Mouse (Mus musculus) cortical plate, adult 2 months (tissue): ENCODE measurements around the gene Polr2g. TPM values are rescaled to one million over a fixed set of nuclear protein-coding genes. Genes with fewer than 3 reads are reported as not detected.

Source experiments
- H3K27ac ChIP-seq: fragments of 200-500 bp; 2 replicates; pipeline ENCODE4 v1.5.1; 2012; ENCODE audit warnings: low read length, control low read depth, inconsistent platforms; ENCODE audit not compliant: insufficient read depth
- H3K4me1 ChIP-seq: fragments of 200-500 bp; 2 replicates; pipeline ENCODE4 v1.6.1; 2011; ENCODE audit warnings: low read length; ENCODE audit not compliant: control insufficient read depth, insufficient read depth
- H3K4me3 ChIP-seq: fragments of 200-500 bp; 2 replicates; pipeline ENCODE4 v1.5.1; 2011; ENCODE audit warnings: mild to moderate bottlenecking, low read length, control low read depth; ENCODE audit not compliant: insufficient read depth
- CTCF ChIP-seq: fragments of 200-500 bp; IDR thresholded peaks from 2 replicates; pipeline ENCODE4 v1.5.1; 2011; ENCODE audit warnings: mild to moderate bottlenecking, control low read depth, low read length; ENCODE audit not compliant: insufficient read depth; ENCODE audit errors: extremely low read depth
- POLR2A ChIP-seq: fragments of 200-500 bp; IDR thresholded peaks from 2 replicates; pipeline ENCODE4 v1.6.1; 2011; ENCODE audit warnings: mild to moderate bottlenecking, low read length, control low read depth; ENCODE audit not compliant: insufficient read depth; ENCODE audit errors: extremely low read depth
- polyA plus RNA-seq: library from polyadenylated mRNA; depleted of rRNA; stranded (reverse); fragments of >200 nt; gene quantifications from 2 replicates; pipeline ENCODE4 v1.2.3, GENCODE M21; 2012; rRNA removed

The Polr2g gene
- 177 and 184 TPM in 2 replicates for polyA plus RNA-seq

- TF ChIP-seq CTCF (no peak), POLR2A (0 out of 2 replicates have a peak, but pooled peaks have one; percentile 46)
- no peak within 1 kb of the TSS for H3K27ac ChIP-seq
- H3K4me1 ChIP-seq: no peaks in the 10 kb centered on the region; the same call in 1 of the 2 replicates
- peak within 1 kb of the TSS; percentile 95 for H3K4me3 ChIP-seq
Measured at GRCm38 (mm10) chr19:8798264-8798946, at the start of gene Polr2g. Gene Polr2g, minus strand, starts transcription at chr19:8798577.

- no peak overlapping the region for H3K4me3 ChIP-seq
- peak; percentile 62 for TF ChIP-seq CTCF
- no peak for TF ChIP-seq POLR2A
- H3K27ac ChIP-seq: no peak overlapping the region
- no peaks in the 10 kb centered on the region; the same call in 1 of the 2 replicates for H3K4me1 ChIP-seq
Measured at GRCm38 (mm10) chr19:8844371-8845129, 46.2 kb upstream of the Polr2g start.

GRCm38 (mm10) chr19:8842961-8843360 lies 44.6 kb upstream of the Polr2g start:
- no peak overlapping the region for H3K4me3 ChIP-seq
- no peaks in the 10 kb centered on the region; the same call in 1 of the 2 replicates for H3K4me1 ChIP-seq
- TF ChIP-seq CTCF (no peak), POLR2A (no peak)
- no peak overlapping the region for H3K27ac ChIP-seq

GRCm38 (mm10) chr19:8841012-8841411 lies 42.6 kb upstream of the Polr2g start:
- H3K27ac ChIP-seq: no peak overlapping the region
- TF ChIP-seq CTCF (no peak), POLR2A (no peak)
- peaks cover 2% of the 10 kb centered on the region; the same call in 1 of the 2 replicates for H3K4me1 ChIP-seq
- peak overlapping the region; percentile 68 for H3K4me3 ChIP-seq

- TF ChIP-seq POLR2A: peak; percentile 74
- no peak for TF ChIP-seq CTCF
- Histone ChIP-seq H3K4me3 (peak overlapping the region; percentile 68), H3K4me1 (peaks cover 2% of the 10 kb centered on the region; the same call in 1 of the 2 replicates), H3K27ac (peak overlapping the region; percentile 74)
Measured at GRCm38 (mm10) chr19:8839908-8840791, 41.8 kb upstream of the Polr2g start.

- peaks cover 2% of the 10 kb centered on the region; the same call in 1 of the 2 replicates for H3K4me1 ChIP-seq
- TF ChIP-seq POLR2A: peak; percentile 97
- no peak for TF ChIP-seq CTCF
- peak within 1 kb of the TSS; percentile 68 for H3K4me3 ChIP-seq
- H3K27ac ChIP-seq: peak within 1 kb of the TSS; percentile 96
Measured at GRCm38 (mm10) chr19:8839103-8839907, 40.9 kb upstream of the Polr2g start, which contains the start of gene Gng3. Gene Gng3, minus strand, starts transcription at chr19:8839194.

GRCm38 (mm10) chr19:8838041-8838730 lies 39.8 kb upstream of the Polr2g start:
- Histone ChIP-seq H3K4me3 (peak overlapping the region; percentile 68), H3K27ac (peak overlapping the region; percentile 96), H3K4me1 (peaks cover 2% of the 10 kb centered on the region; the same call in 1 of the 2 replicates)
- TF ChIP-seq CTCF (no peak), POLR2A (no peak; the same call in 1 of the 2 replicates)
